Mouse (Mus musculus) induced T-regulatory cell, adult 2 months (primary cell): Measurements from ENCODE around the gene Ddah2.
"Not testable (repeated sequence)": the region's sequence is repeated elsewhere in the genome, so short reads cannot be mapped to it uniquely, and the experiment has no call there.

ENCODE experiments used
- DNase-seq: peaks from one replicate; pipeline ENCODE4 v3.0.0-alpha.2; 2012; ENCODE audit warnings: low read depth

Ddah2 gene

GRCm38 (mm10) chr17:35027277-35028068 lies 31.4 kb upstream of the Ddah2 start, which contains the start of gene Sapcd1:
Gene Sapcd1 (minus strand): TSS chr17:35028016.
- no peak for DNase-seq

- no peak for DNase-seq
Observed at GRCm38 (mm10) chr17:35028315-35028714, 30.5 kb upstream of the Ddah2 start.

- DNase-seq: peak; percentile 64
Observed at GRCm38 (mm10) chr17:35029691-35030532, 28.9 kb upstream of the Ddah2 start.

- no peak for DNase-seq
Observed at GRCm38 (mm10) chr17:35031272-35031671, 27.6 kb upstream of the Ddah2 start.

- DNase-seq: no peak
Observed at GRCm38 (mm10) chr17:35031880-35032279, 27.0 kb upstream of the Ddah2 start.

- no peak for DNase-seq
Observed at GRCm38 (mm10) chr17:35032323-35032870, 26.4 kb upstream of the Ddah2 start.

- DNase-seq: not testable (repeated sequence)
Observed at GRCm38 (mm10) chr17:35033703-35034102, 25.1 kb upstream of the Ddah2 start.

GRCm38 (mm10) chr17:35034896-35035295 lies 23.9 kb upstream of the Ddah2 start:
- DNase-seq: no peak

- DNase-seq: no peak
Observed at GRCm38 (mm10) chr17:35039121-35039873, 19.5 kb upstream of the Ddah2 start.

- no peak for DNase-seq
Observed at GRCm38 (mm10) chr17:35043794-35044193, 15.0 kb upstream of the Ddah2 start.

- DNase-seq: no peak
Observed at GRCm38 (mm10) chr17:35044904-35045806, 13.7 kb upstream of the Ddah2 start.

GRCm38 (mm10) chr17:35045807-35046680 lies 12.8 kb upstream of the Ddah2 start:
- no peak for DNase-seq

GRCm38 (mm10) chr17:35046681-35047455 lies 12.0 kb upstream of the Ddah2 start, which contains the start of gene Msh5:
Gene Msh5 (minus strand): TSS chr17:35046745.
- DNase-seq: peak; percentile 99

GRCm38 (mm10) chr17:35047688-35048087 lies 11.1 kb upstream of the Ddah2 start:
- peak; percentile 46 for DNase-seq

GRCm38 (mm10) chr17:35048149-35048931 lies 10.5 kb upstream of the Ddah2 start:
- DNase-seq: peak; percentile 84

GRCm38 (mm10) chr17:35048932-35049440 lies 9.8 kb upstream of the Ddah2 start:
- DNase-seq: peak; percentile 53

GRCm38 (mm10) chr17:35049561-35050016 lies 9.2 kb upstream of the Ddah2 start, which contains the start of gene Clic1:
Gene Clic1 (plus strand): TSS chr17:35049966.
- DNase-seq: peak; percentile 72
